Mouse (Mus musculus): ENCODE results near the gene Glod4. TPM values are rescaled to one million over a fixed set of nuclear protein-coding genes. Genes with fewer than 3 reads are reported as not detected.
A peak's percentile ranks its signal among the peaks of the same experiment; 100 is the strongest.

Gene Glod4
- polyA plus RNA-seq, 1 experiment from 2014 or later, result 125 TPM

- no peaks in the 10 kb centered on the region for H3K27me3 ChIP-seq (replicated peaks; ENCODE audit: control insufficient read depth, insufficient read depth, low read length)
- H3K4me1 ChIP-seq (ENCODE audit: control insufficient read depth, insufficient read depth, low read depth, low read length), result peaks cover 16% of the 10 kb centered on the region
- H3K4me2 ChIP-seq (ENCODE audit: low read length), result no peak overlapping the region
- no peak overlapping the region for H3K4me3 ChIP-seq (ENCODE audit: low read length)
- no peaks in the 10 kb centered on the region for H3K36me3 ChIP-seq (ENCODE audit: control insufficient read depth, insufficient read depth, low read length)
- WGBS, result 29% methylated on average over 10 of the region's 10 CpGs
- no peaks in the 10 kb centered on the region for H3K9me3 ChIP-seq (ENCODE audit: control insufficient read depth, low read length)
- peak overlapping the region; percentile 18; the same call in 1 of the 2 replicates for H3K27ac ChIP-seq (ENCODE audit: low read depth, low read length)
- no peak overlapping the region for H3K9ac ChIP-seq (ENCODE audit: low read depth, low read length)
- ATAC-seq, result 0 out of 2 replicates have a peak, but pooled peaks have one; percentile 29
Observed at GRCm38 (mm10) chr11:76260208-76261050, 16.9 kb upstream of the Glod4 start.

- Histone ChIP-seq H3K4me1 (ENCODE audit: control insufficient read depth, insufficient read depth, low read depth, low read length) (peaks cover 23% of the 10 kb centered on the region), H3K27me3 (replicated peaks; ENCODE audit: control insufficient read depth, insufficient read depth, low read length) (no peaks in the 10 kb centered on the region), H3K4me3 (ENCODE audit: low read length) (no peak overlapping the region), H3K27ac (ENCODE audit: low read depth, low read length) (no peak overlapping the region), H3K9me3 (ENCODE audit: control insufficient read depth, low read length) (no peaks in the 10 kb centered on the region), H3K36me3 (ENCODE audit: control insufficient read depth, insufficient read depth, low read length) (no peaks in the 10 kb centered on the region), H3K9ac (ENCODE audit: low read depth, low read length) (no peak overlapping the region), H3K4me2 (ENCODE audit: low read length) (no peak overlapping the region)
- 72% methylated on average over 6 of the region's 6 CpGs for WGBS
- ATAC-seq, result no peak
Observed at GRCm38 (mm10) chr11:76258511-76258910, 15.0 kb upstream of the Glod4 start.

- Histone ChIP-seq H3K4me1 (ENCODE audit: control insufficient read depth, insufficient read depth, low read depth, low read length) (peaks cover 16% of the 10 kb centered on the region), H3K4me2 (ENCODE audit: low read length) (no peak overlapping the region), H3K9me3 (ENCODE audit: control insufficient read depth, low read length) (no peaks in the 10 kb centered on the region), H3K36me3 (ENCODE audit: control insufficient read depth, insufficient read depth, low read length) (no peaks in the 10 kb centered on the region), H3K27me3 (replicated peaks; ENCODE audit: control insufficient read depth, insufficient read depth, low read length) (no peaks in the 10 kb centered on the region), H3K4me3 (ENCODE audit: low read length) (no peak overlapping the region), H3K27ac (ENCODE audit: low read depth, low read length) (no peak overlapping the region), H3K9ac (ENCODE audit: low read depth, low read length) (no peak overlapping the region)
- WGBS, result 78% methylated on average over 4 of the region's 4 CpGs
- ATAC-seq, result no peak
Observed at GRCm38 (mm10) chr11:76257386-76257785, 13.9 kb upstream of the Glod4 start.

- peaks cover 13% of the 10 kb centered on the region for H3K4me1 ChIP-seq (ENCODE audit: control insufficient read depth, insufficient read depth, low read depth, low read length)
- H3K27me3 ChIP-seq (replicated peaks; ENCODE audit: control insufficient read depth, insufficient read depth, low read length), result no peaks in the 10 kb centered on the region
- no peaks in the 10 kb centered on the region for H3K9me3 ChIP-seq (ENCODE audit: control insufficient read depth, low read length)
- H3K4me2 ChIP-seq (ENCODE audit: low read length), result no peak overlapping the region
- WGBS, result 44% methylated on average over 5 of the region's 5 CpGs
- H3K36me3 ChIP-seq (ENCODE audit: control insufficient read depth, insufficient read depth, low read length), result 0 out of 2 replicates have a peak, but pooled peaks cover 2% of the 10 kb centered on the region
- H3K4me3 ChIP-seq (ENCODE audit: low read length), result no peak overlapping the region
- H3K9ac ChIP-seq (ENCODE audit: low read depth, low read length), result no peak overlapping the region
- no peak overlapping the region for H3K27ac ChIP-seq (ENCODE audit: low read depth, low read length)
- ATAC-seq, result no peak
Observed at GRCm38 (mm10) chr11:76256129-76256528, 12.6 kb upstream of the Glod4 start.

- Histone ChIP-seq H3K4me3 (ENCODE audit: low read length) (no peak overlapping the region), H3K36me3 (ENCODE audit: control insufficient read depth, insufficient read depth, low read length) (peaks cover 6% of the 10 kb centered on the region; the same call in 1 of the 2 replicates), H3K27ac (ENCODE audit: low read depth, low read length) (no peak overlapping the region; the same call in 1 of the 2 replicates), H3K9me3 (ENCODE audit: control insufficient read depth, low read length) (no peaks in the 10 kb centered on the region), H3K9ac (ENCODE audit: low read depth, low read length) (no peak overlapping the region), H3K4me2 (ENCODE audit: low read length) (no peak overlapping the region), H3K27me3 (replicated peaks; ENCODE audit: control insufficient read depth, insufficient read depth, low read length) (no peaks in the 10 kb centered on the region), H3K4me1 (ENCODE audit: control insufficient read depth, insufficient read depth, low read depth, low read length) (peaks cover 13% of the 10 kb centered on the region)
- ATAC-seq, result no peak
- 52% methylated on average over 4 of the region's 4 CpGs for WGBS
Observed at GRCm38 (mm10) chr11:76255431-76256001, 12.0 kb upstream of the Glod4 start.

DNA sequence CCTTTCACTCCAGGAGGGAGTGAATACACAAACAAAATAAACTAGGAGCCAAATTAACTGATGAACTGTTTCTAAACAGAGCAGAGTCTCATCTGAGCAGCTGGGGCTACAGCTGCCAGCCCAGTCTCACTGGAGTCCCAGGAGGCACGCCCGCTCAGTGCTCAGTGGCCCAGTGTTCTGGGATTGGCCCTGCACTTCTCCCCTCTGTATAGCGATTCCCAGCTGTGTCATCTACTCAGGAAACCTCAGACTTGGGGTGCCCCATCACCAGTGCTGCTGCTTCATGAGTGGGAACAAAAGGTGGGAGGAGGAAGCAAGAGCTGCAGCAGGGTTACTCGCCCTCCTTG lies 10.4 kb upstream of the Glod4 start:
- Histone ChIP-seq H3K27me3 (replicated peaks; ENCODE audit: control insufficient read depth, insufficient read depth, low read length) (no peaks in the 10 kb centered on the region), H3K4me2 (ENCODE audit: low read length) (no peak overlapping the region), H3K9me3 (ENCODE audit: control insufficient read depth, low read length) (no peaks in the 10 kb centered on the region), H3K4me1 (ENCODE audit: control insufficient read depth, insufficient read depth, low read depth, low read length) (peaks cover 9% of the 10 kb centered on the region; the same call in 1 of the 2 replicates), H3K4me3 (ENCODE audit: low read length) (no peak overlapping the region), H3K9ac (ENCODE audit: low read depth, low read length) (no peak overlapping the region), H3K36me3 (ENCODE audit: control insufficient read depth, insufficient read depth, low read length) (peaks cover 14% of the 10 kb centered on the region), H3K27ac (ENCODE audit: low read depth, low read length) (no peak overlapping the region)
- WGBS, result 52% methylated on average over 4 of the region's 4 CpGs
- no peak; the same call in 1 of the 2 replicates for ATAC-seq

DNA sequence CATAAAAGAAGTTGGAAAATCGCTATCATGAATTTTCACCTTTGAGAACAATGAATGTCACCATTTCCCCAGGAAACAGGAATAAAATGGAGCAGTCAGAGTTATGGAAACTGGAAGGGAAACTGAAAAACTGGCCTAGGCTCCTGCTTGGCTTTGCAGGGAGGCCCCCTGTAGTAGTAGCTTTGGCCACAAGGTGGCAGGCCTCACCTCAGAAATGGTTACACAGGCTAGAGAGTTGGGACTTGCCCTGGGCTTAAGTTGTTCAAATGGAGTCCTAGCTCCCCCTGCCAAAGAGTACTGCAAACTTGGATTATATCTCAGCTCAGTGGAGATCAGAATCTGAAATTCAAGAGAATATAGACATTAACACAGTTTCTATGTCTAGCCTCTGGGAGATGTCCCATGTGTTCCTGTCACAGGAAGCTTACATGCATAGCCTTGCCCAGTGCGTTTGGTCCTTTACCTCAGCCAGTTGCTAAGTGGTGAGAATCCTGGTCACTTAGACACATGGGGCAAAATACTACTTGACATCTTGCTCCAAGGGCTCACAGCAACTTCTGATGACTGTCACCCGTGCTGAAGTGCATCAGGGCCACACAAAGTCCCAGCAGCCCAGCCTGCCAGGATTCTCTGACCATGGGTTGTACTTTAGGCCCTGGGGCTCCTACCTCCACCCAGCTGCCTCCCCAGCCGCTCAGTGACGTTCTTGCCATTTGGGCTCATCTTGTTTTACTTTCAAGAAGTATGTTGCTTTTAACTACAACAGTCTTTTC lies 9.8 kb upstream of the Glod4 start:
- no peak overlapping the region for H3K9ac ChIP-seq (ENCODE audit: low read depth, low read length)
- no peaks in the 10 kb centered on the region for H3K27me3 ChIP-seq (replicated peaks; ENCODE audit: control insufficient read depth, insufficient read depth, low read length)
- peaks cover 14% of the 10 kb centered on the region for H3K36me3 ChIP-seq (ENCODE audit: control insufficient read depth, insufficient read depth, low read length)
- 44% methylated on average over 5 of the region's 5 CpGs for WGBS
- no peak overlapping the region for H3K4me2 ChIP-seq (ENCODE audit: low read length)
- ATAC-seq, result peak; percentile 82
- peaks cover 9% of the 10 kb centered on the region; the same call in 1 of the 2 replicates for H3K4me1 ChIP-seq (ENCODE audit: control insufficient read depth, insufficient read depth, low read depth, low read length)
- H3K9me3 ChIP-seq (ENCODE audit: control insufficient read depth, low read length), result no peaks in the 10 kb centered on the region
- H3K4me3 ChIP-seq (ENCODE audit: low read length), result no peak overlapping the region
- no peak overlapping the region for H3K27ac ChIP-seq (ENCODE audit: low read depth, low read length)

DNA sequence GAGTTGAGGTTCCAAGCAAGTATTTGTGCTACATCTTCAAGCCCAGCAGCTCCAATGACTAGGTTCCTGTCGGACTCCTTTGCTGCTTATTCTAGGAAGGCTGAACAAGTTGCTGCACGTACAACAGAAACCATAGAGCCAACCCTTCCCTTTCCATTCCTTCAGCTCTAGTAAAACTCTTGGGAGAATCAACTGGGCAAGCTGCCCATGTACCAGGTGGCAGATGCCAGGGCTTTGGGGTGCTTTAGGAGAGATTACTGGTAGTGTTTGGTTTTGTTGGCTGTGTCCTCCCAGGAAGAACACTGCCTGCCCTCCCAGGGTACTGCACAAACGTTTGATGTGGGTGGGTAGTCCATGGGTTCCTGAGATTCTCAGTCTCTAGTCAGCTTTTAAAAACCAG lies 8.5 kb upstream of the Glod4 start:
- Histone ChIP-seq H3K4me3 (ENCODE audit: low read length) (no peak overlapping the region), H3K4me2 (ENCODE audit: low read length) (no peak overlapping the region), H3K9me3 (ENCODE audit: control insufficient read depth, low read length) (no peaks in the 10 kb centered on the region), H3K4me1 (ENCODE audit: control insufficient read depth, insufficient read depth, low read depth, low read length) (peaks cover 9% of the 10 kb centered on the region; the same call in 1 of the 2 replicates), H3K27me3 (replicated peaks; ENCODE audit: control insufficient read depth, insufficient read depth, low read length) (no peaks in the 10 kb centered on the region), H3K9ac (ENCODE audit: low read depth, low read length) (no peak overlapping the region), H3K27ac (ENCODE audit: low read depth, low read length) (no peak overlapping the region), H3K36me3 (ENCODE audit: control insufficient read depth, insufficient read depth, low read length) (peaks cover 14% of the 10 kb centered on the region)
- ATAC-seq, result no peak
- WGBS, result 60% methylated on average over 3 of the region's 3 CpGs

GRCm38 (mm10) chr11:76247239-76247638 lies 3.7 kb upstream of the Glod4 start:
- Histone ChIP-seq H3K27ac (ENCODE audit: low read depth, low read length) (no peak overlapping the region), H3K36me3 (ENCODE audit: control insufficient read depth, insufficient read depth, low read length) (peaks cover 14% of the 10 kb centered on the region), H3K9me3 (ENCODE audit: control insufficient read depth, low read length) (no peaks in the 10 kb centered on the region), H3K27me3 (replicated peaks; ENCODE audit: control insufficient read depth, insufficient read depth, low read length) (no peaks in the 10 kb centered on the region), H3K4me3 (ENCODE audit: low read length) (no peak overlapping the region), H3K9ac (ENCODE audit: low read depth, low read length) (no peak overlapping the region), H3K4me1 (ENCODE audit: control insufficient read depth, insufficient read depth, low read depth, low read length) (peaks cover 20% of the 10 kb centered on the region), H3K4me2 (ENCODE audit: low read length) (no peak overlapping the region)
- 54% methylated on average over 2 of the region's 2 CpGs for WGBS
- no peak for ATAC-seq

Data from hindbrain, embryonic 16.5 days (tissue).